Mouse (Mus musculus) megakaryocyte, embryonic 14.5 days (primary cell): ENCODE data around the gene Plekhg3.

Experiments used
- FLI1 ChIP-seq: IDR thresholded peaks from 2 replicates; pipeline ENCODE4 v1.6.1; 2012; ENCODE audit warnings: low read length, inconsistent platforms, mixed read lengths
- GATA1 ChIP-seq: IDR thresholded peaks from 3 replicates; pipeline ENCODE4 v1.6.1; 2012; ENCODE audit warnings: mixed read lengths, low read length, inconsistent platforms, borderline replicate concordance

GRCm38 (mm10) chr12:76574815-76575214 is 44.1 kb downstream of the Plekhg3 start:
- TF ChIP-seq GATA1 (no peak), FLI1 (no peak)
